Mouse (Mus musculus): ENCODE results near the gene Gm49661.

Gm49661 gene

GRCm38 (mm10) chr8:84976763-84977434 is 7.7 kb upstream of the Gm49661 start:
- no peak for TF ChIP-seq GATA4 (IDR thresholded peaks at IDR 0.05; ENCODE audit: insufficient replicate concordance, low read length)

GRCm38 (mm10) chr8:84976031-84976762 is 7.0 kb upstream of the Gm49661 start:
- TF ChIP-seq GATA4 (IDR thresholded peaks at IDR 0.05; ENCODE audit: insufficient replicate concordance, low read length), result no peak

- no peak for TF ChIP-seq GATA4 (IDR thresholded peaks at IDR 0.05; ENCODE audit: insufficient replicate concordance, low read length)
Measured at GRCm38 (mm10) chr8:84975434-84975833, 6.2 kb upstream of the Gm49661 start.

GRCm38 (mm10) chr8:84974543-84975142 is 5.4 kb upstream of the Gm49661 start:
- no peak for TF ChIP-seq GATA4 (IDR thresholded peaks at IDR 0.05; ENCODE audit: insufficient replicate concordance, low read length)

GRCm38 (mm10) chr8:84973803-84974542 is 4.7 kb upstream of the Gm49661 start:
- no peak for TF ChIP-seq GATA4 (IDR thresholded peaks at IDR 0.05; ENCODE audit: insufficient replicate concordance, low read length)

GRCm38 (mm10) chr8:84973079-84973478 is 3.8 kb upstream of the Gm49661 start:
- TF ChIP-seq GATA4 (IDR thresholded peaks at IDR 0.05; ENCODE audit: insufficient replicate concordance, low read length), result no peak

GRCm38 (mm10) chr8:84970913-84971312 is 1.7 kb upstream of the Gm49661 start:
- no peak for TF ChIP-seq GATA4 (IDR thresholded peaks at IDR 0.05; ENCODE audit: insufficient replicate concordance, low read length)

GRCm38 (mm10) chr8:84970135-84970790 is 1.0 kb upstream of the Gm49661 start:
- no peak for TF ChIP-seq GATA4 (IDR thresholded peaks at IDR 0.05; ENCODE audit: insufficient replicate concordance, low read length)

GRCm38 (mm10) chr8:84968650-84969049 is 583 bp downstream of the Gm49661 start:
- TF ChIP-seq GATA4 (IDR thresholded peaks at IDR 0.05; ENCODE audit: insufficient replicate concordance, low read length), result no peak

GRCm38 (mm10) chr8:84967532-84968304 is 1.5 kb downstream of the Gm49661 start:
- no peak for TF ChIP-seq GATA4 (IDR thresholded peaks at IDR 0.05; ENCODE audit: insufficient replicate concordance, low read length)

- no peak; the same call in 1 of the 2 replicates for TF ChIP-seq GATA4 (IDR thresholded peaks at IDR 0.05; ENCODE audit: insufficient replicate concordance, low read length)
Measured at GRCm38 (mm10) chr8:84966603-84967002, 2.6 kb downstream of the Gm49661 start.

- TF ChIP-seq GATA4 (IDR thresholded peaks at IDR 0.05; ENCODE audit: insufficient replicate concordance, low read length), result peak; percentile 28; the same call in 1 of the 2 replicates
Measured at GRCm38 (mm10) chr8:84965731-84966291, 3.4 kb downstream of the Gm49661 start.

- no peak for TF ChIP-seq GATA4 (IDR thresholded peaks at IDR 0.05; ENCODE audit: insufficient replicate concordance, low read length)
Measured at GRCm38 (mm10) chr8:84963952-84964351, 5.3 kb downstream of the Gm49661 start.

- TF ChIP-seq GATA4 (IDR thresholded peaks at IDR 0.05; ENCODE audit: insufficient replicate concordance, low read length), result no peak
Measured at GRCm38 (mm10) chr8:84959811-84960210, 9.4 kb downstream of the Gm49661 start.
